Mouse (Mus musculus): ENCODE results near the gene Pde6g.
"Not testable (repeated sequence)": the region's sequence is repeated elsewhere in the genome, so short reads cannot be mapped to it uniquely, and the experiment has no call there.

Pde6g gene

DNA sequence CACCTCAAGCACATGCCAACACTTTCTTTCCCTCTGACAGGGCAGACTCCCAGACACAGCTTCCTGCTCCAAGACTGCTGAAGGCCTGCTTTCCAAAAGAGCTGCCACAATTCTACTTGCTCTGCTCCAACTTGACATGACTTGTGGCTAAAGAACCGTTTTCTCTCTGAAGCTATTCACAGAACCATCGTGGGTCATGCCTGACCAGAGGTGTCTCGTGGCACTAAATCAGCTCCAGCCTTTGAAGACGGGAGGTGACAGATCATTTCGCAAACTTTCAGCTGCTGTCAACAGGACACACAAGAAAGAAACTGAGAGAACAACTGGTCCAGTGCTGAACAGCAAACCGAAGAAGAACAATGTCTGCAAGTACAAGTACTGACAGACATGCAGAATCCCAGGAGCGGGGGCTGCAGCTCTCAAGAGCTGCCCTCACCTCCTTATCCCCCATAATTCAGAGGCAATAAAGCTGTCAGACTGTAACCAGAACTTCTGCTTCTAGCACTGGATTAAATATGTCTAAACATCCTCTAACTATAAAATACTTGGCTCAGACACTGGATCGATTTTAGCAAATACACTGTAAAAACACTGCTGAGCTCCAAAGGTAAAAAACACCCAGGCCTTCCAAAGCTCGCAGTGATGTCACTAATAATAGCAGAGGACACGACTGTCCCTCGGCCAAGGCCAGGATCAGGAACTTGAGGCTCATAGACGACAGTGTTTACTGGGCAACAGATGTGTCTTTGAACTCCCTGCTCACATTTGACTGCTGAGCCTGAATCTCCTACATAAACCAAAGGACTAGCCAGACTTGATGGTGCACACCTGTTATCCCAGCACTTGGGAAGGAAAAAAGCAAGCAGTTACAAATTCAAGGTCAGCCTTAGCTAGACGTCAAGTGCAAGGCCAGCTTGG, 30.4 kb downstream of the Pde6g start:
- in situ Hi-C loops (cut with MboI), result no loop called here

DNA sequence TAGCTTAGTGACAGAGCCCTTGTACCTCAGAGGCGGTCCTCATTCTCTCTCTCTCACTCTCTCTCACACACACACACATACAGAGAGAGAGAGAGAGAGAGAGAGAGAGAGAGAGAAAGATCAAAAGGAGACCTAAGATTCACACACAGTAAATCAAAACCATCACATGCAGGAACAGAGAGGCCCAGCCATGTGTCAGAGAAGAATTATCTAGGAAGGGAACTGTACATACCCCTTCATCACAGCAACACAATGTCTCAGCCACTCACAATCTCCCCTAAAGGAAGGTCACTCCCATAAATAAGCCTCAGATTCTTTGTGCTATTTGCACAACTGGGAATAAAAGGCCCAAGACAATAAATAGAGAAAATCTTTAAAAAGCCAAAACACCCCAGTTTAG, 34.7 kb downstream of the Pde6g start:
- in situ Hi-C loops (cut with MboI), result no loop called here

DNA sequence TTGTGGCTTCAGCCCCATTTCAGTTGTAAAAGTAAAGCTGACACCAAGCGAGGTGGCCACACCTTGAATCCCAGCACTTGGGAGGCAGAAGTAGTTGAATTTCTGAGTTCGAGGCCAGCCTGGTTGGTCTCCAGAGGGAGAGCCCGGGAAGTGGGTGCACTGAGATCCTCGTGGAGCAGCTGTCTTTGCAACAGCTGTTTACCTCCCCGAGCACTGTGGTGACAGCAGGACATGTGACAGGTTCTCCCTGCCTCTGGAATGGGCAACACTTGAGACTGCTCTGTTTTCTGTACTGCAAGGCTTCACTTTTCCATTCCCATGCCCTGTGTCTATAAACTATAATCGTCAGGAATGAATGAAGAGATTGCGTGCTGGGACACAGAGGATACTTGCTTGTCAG, 35.4 kb downstream of the Pde6g start:
- in situ Hi-C loops (cut with MboI), result no loop called here

DNA sequence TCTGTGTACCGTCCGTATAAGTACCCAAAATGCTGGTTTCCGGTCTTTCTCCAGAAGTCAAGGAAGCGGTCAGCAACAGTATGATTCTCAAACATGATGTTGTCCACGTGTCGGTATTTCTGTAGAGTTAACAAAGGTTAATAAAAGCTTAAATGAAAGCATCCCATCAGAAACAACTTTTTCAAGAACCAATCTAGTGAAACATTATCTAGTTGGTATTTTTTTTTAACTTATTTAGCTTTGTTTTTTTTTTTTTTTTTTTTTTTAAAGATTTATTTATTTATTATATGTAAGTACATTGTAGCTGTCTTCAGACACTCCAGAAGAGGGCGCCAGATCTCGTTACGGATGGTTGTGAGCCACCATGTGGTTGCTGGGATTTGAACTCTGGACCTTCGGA, 39.7 kb downstream of the Pde6g start:
- in situ Hi-C loops (cut with MboI), result not testable (repeated sequence)

DNA sequence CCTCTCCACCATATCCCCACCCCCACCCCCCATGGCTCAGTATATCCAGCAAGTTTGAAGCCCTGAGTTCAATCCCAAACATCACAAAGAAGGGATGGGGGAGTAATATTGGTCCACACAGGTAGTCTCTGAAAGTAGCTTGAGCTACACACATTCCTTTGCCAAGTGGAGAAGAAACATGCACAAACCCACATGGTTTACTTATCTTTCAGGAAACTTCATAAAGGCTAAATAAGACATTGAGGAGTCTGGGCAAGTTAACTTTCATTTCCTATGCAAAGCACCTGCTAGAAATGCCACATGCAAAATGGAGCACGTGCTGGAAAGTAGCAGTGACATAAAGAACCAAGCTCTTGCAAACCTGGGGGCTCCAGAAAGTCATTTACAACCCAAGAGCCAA, 46.9 kb downstream of the Pde6g start:
- in situ Hi-C loops (cut with MboI), result no loop called here

DNA sequence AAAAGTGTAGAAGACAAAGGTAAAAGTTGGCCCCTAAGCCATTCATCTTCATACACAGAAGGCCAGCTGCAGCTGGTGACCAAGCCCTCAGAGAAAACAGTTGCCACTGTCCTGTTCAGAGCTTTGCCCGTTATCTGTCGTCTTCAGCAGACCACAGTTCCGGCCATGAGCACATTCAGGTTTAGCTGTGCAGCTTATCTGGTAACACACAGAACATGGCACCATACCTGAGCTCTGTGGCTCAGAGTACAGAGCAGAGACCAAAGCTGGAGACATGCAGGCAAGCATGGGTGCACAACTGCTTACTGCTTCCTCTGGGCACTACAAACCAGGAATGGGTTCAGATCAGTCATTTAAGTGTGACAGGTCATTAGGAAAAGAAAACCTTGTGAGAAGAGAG, 47.4 kb downstream of the Pde6g start:
- in situ Hi-C loops (cut with MboI), result no loop called here

DNA sequence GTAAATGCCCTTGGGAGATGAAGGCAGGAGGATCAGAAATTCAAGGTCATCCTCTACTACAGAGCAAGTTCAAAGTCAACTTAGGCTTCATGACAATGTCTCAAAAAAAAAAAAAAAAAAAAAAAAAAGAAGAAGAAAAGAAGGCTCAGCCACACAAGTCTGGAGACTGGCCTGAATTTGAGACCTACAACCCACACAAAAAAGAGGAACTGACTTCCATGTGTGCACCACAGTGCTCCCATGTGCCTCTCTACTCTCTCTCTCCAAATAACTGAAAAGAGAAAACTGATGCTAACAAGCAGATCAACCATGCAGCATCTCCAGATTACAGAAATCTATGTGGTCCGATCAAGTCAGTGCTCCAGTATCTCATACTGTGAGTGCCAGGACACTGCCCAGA, 48.5 kb downstream of the Pde6g start:
- in situ Hi-C loops (cut with MboI), result no loop called here

DNA sequence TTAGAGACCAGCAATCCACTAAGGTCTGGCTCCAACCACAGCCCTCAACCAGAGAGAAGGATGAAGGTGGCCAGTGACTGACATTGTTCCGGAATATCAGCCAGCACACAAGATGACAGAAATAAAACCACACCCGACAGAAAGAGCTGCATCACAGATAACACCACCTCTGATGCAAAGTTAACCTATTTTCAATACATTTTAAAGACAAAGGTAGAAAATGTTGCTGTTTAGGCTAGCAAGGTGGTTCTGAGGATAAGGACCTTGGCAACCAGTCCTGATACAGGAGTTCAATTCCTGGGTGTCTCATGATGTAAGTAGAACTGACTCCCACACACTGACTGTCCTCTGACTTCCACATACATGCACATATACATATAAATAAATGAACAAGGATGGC, 54.0 kb downstream of the Pde6g start:
- in situ Hi-C loops (cut with MboI), result no loop called here
